Mouse (Mus musculus) MEL (cell line): ENCODE measurements around the gene Slc46a2.

ENCODE experiments used
- CHD2 ChIP-seq: IDR thresholded peaks from 2 replicates; pipeline ENCODE4 v1.6.1; 2011; ENCODE audit warnings: low read length, improper control_type of control experiment
- CTCF ChIP-seq, 3 experiments: IDR thresholded peaks in 2 of 3; conservative IDR thresholded peaks in 1 of 3; 2 replicates each; pipeline ENCODE4 v1.5.1; 2011 to 2012; ENCODE audit warnings: low read length in 3 of 3, low read depth in 2 of 3, mild to moderate bottlenecking in 2 of 3, improper control_type of control experiment in 1 of 3, inconsistent platforms in 1 of 3, mixed read lengths in 1 of 3, moderate library complexity in 1 of 3; ENCODE audit not compliant: control insufficient read depth in 1 of 3, insufficient read depth in 1 of 3, poor library complexity in 1 of 3, severe bottlenecking in 1 of 3
- MXI1 ChIP-seq: IDR thresholded peaks from 2 replicates; pipeline ENCODE4 v1.6.1; 2011; ENCODE audit warnings: mild to moderate bottlenecking, low read depth, low read length, improper control_type of control experiment
- MYC ChIP-seq: IDR thresholded peaks from 2 replicates; pipeline ENCODE4 v1.6.1; 2011; ENCODE audit warnings: low read depth, mild to moderate bottlenecking, low read length, improper control_type of control experiment, moderate library complexity
- POLR2A ChIP-seq, 2 experiments: IDR thresholded peaks; 2 replicates each; pipeline ENCODE4 v1.6.1; 2011 to 2012; ENCODE audit warnings: low read length in 2 of 2, mild to moderate bottlenecking in 2 of 2, control low read depth in 1 of 2, improper control_type of control experiment in 1 of 2, low read depth in 1 of 2, moderate library complexity in 1 of 2; ENCODE audit not compliant: control insufficient read depth in 1 of 2, insufficient read depth in 1 of 2, poor library complexity in 1 of 2
- POLR2AphosphoS5 ChIP-seq: IDR thresholded peaks from 2 replicates; pipeline ENCODE4 v1.6.1; 2012; ENCODE audit warnings: low read depth, borderline replicate concordance, mild to moderate bottlenecking, inconsistent platforms, low read length, moderate library complexity, mixed read lengths
- SIN3A ChIP-seq: IDR thresholded peaks from 2 replicates; pipeline ENCODE4 v1.6.1; 2012; ENCODE audit warnings: low read length, improper control_type of control experiment, inconsistent platforms
- TBP ChIP-seq: IDR thresholded peaks from 2 replicates; pipeline ENCODE4 v1.8.0; 2011; ENCODE audit warnings: low read depth, low read length, improper control_type of control experiment
- UBTF ChIP-seq: IDR thresholded peaks from 2 replicates; pipeline ENCODE4 v1.6.1; 2012; ENCODE audit warnings: low read depth, mild to moderate bottlenecking, inconsistent platforms, low read length, improper control_type of control experiment, moderate library complexity, borderline replicate concordance; ENCODE audit not compliant: insufficient read depth
- USF1 ChIP-seq: IDR thresholded peaks from 2 replicates; pipeline ENCODE4 v1.6.1; 2014; ENCODE audit warnings: low read depth, mild to moderate bottlenecking, inconsistent platforms, low read length, improper control_type of control experiment, moderate library complexity
- USF2 ChIP-seq, 2 experiments: IDR thresholded peaks; 2 replicates each; pipeline ENCODE4 v1.6.1; 2011 to 2012; ENCODE audit warnings: improper control_type of control experiment in 2 of 2, low read length in 2 of 2, borderline replicate concordance in 1 of 2, inconsistent platforms in 1 of 2, low read depth in 1 of 2, mild to moderate bottlenecking in 1 of 2; ENCODE audit not compliant: insufficient read depth in 1 of 2
- ZNF384 ChIP-seq: IDR thresholded peaks from 2 replicates; pipeline ENCODE4 v1.6.1; 2012; ENCODE audit warnings: low read depth, mild to moderate bottlenecking, inconsistent platforms, low read length, improper control_type of control experiment

- TF ChIP-seq UBTF = no peak
- TF ChIP-seq ZNF384 = no peak
- no peak for TF ChIP-seq TBP
- TF ChIP-seq CTCF (IDR thresholded peaks at IDR 0.05 in 2 of 3, conservative IDR thresholded peaks at IDR 0.05 in 1 of 3; ENCODE audit: control insufficient read depth in 1 of 3, insufficient read depth in 1 of 3, low read depth in 2 of 3, low read length in 3 of 3, poor library complexity in 1 of 3, severe bottlenecking in 1 of 3) = no peak
- TF ChIP-seq CHD2 = no peak
- no peak for TF ChIP-seq MXI1
- no peak for TF ChIP-seq USF2 (IDR thresholded peaks at IDR 0.05; ENCODE audit: borderline replicate concordance in 1 of 2, insufficient read depth in 1 of 2, low read depth in 1 of 2, low read length in 2 of 2)
- TF ChIP-seq SIN3A = no peak
- no peak for TF ChIP-seq USF1
- no peak for TF ChIP-seq MYC
- TF ChIP-seq POLR2A (IDR thresholded peaks at IDR 0.05; ENCODE audit: control insufficient read depth in 1 of 2, insufficient read depth in 1 of 2, low read depth in 1 of 2, low read length in 2 of 2, poor library complexity in 1 of 2) = no peak
- TF ChIP-seq POLR2AphosphoS5 = no peak
Measured at GRCm38 (mm10) chr4:59960610-59961009, 45.8 kb upstream of the Slc46a2 start, which contains the start of gene Mup4.
